Mouse (Mus musculus) myocyte (in vitro differentiated cells): ENCODE results near the gene Naalad2. TPM values are rescaled to one million over a fixed set of nuclear protein-coding genes. Genes with fewer than 3 reads are reported as not detected.
A peak's percentile ranks its signal among the peaks of the same experiment; 100 is the strongest.
"Not testable (repeated sequence)": the region's sequence is repeated elsewhere in the genome, so short reads cannot be mapped to it uniquely, and the experiment has no call there.

Source experiments
- H3K27me3 ChIP-seq: one replicate; pipeline ENCODE4 v1.6.1; 2011; ENCODE audit not compliant: control insufficient read depth, insufficient read depth, insufficient read length
- H3K36me3 ChIP-seq: one replicate; pipeline ENCODE4 v1.6.1; 2011; ENCODE audit not compliant: control insufficient read depth, insufficient read depth
- H3K4me2 ChIP-seq: one replicate; pipeline ENCODE4 v1.6.1; 2011; ENCODE audit warnings: low read depth, control low read depth
- H3K4me3 ChIP-seq: one replicate; pipeline ENCODE4 v1.5.1; 2011; ENCODE audit warnings: mild to moderate bottlenecking, control low read depth, moderate library complexity
- H3K79me2 ChIP-seq: one replicate; pipeline ENCODE4 v1.6.1; 2011; ENCODE audit not compliant: control insufficient read depth, insufficient read depth
- H3ac ChIP-seq: one replicate; pipeline ENCODE4 v1.6.1; 2011; ENCODE audit not compliant: control insufficient read depth, insufficient read length
- CEBPB ChIP-seq: IDR thresholded peaks from 2 replicates; pipeline ENCODE4 v1.6.1; 2011; ENCODE audit warnings: mild to moderate bottlenecking, moderate library complexity; ENCODE audit not compliant: poor library complexity, insufficient read depth, severe bottlenecking
- E2F4 ChIP-seq: IDR thresholded peaks from one replicate; pipeline ENCODE4 v1.6.1; 2011; ENCODE audit warnings: mild to moderate bottlenecking, control low read depth, moderate library complexity; ENCODE audit not compliant: insufficient read depth
- MAX ChIP-seq: IDR thresholded peaks from one replicate; pipeline ENCODE4 v1.6.1; 2011; ENCODE audit warnings: low read depth, mild to moderate bottlenecking, control low read depth
- MYOD1 ChIP-seq, 3 experiments: IDR thresholded peaks; one replicate each; pipeline ENCODE4 v1.6.1; 2011; ENCODE audit warnings: control low read depth in 2 of 3, low read depth in 2 of 3, mild to moderate bottlenecking in 2 of 3, moderate library complexity in 1 of 3; ENCODE audit not compliant: insufficient read length in 2 of 3, control insufficient read depth in 1 of 3
- MYOG ChIP-seq, 3 experiments: IDR thresholded peaks; one replicate each; pipeline ENCODE4 v1.6.1; 2011; ENCODE audit warnings: control low read depth in 2 of 3, low read depth in 2 of 3, mild to moderate bottlenecking in 2 of 3; ENCODE audit not compliant: insufficient read length in 2 of 3, control insufficient read depth in 1 of 3, insufficient read depth in 1 of 3
- POLR2A ChIP-seq: IDR thresholded peaks from one replicate; pipeline ENCODE4 v1.6.1; 2011; ENCODE audit warnings: low read depth, mild to moderate bottlenecking, control low read depth, moderate library complexity; ENCODE audit not compliant: insufficient read length
- POLR2AphosphoS2 ChIP-seq: IDR thresholded peaks from one replicate; pipeline ENCODE4 v1.6.1; 2011; ENCODE audit warnings: low read depth, control low read depth; ENCODE audit not compliant: insufficient read length
- REST ChIP-seq: IDR thresholded peaks from one replicate; pipeline ENCODE4 v1.6.1; 2011; ENCODE audit warnings: mild to moderate bottlenecking, control low read depth, moderate library complexity; ENCODE audit not compliant: insufficient read depth, insufficient read length
- SRF ChIP-seq: IDR thresholded peaks from one replicate; pipeline ENCODE4 v1.6.1; 2011; ENCODE audit warnings: low read depth; ENCODE audit not compliant: control insufficient read depth, insufficient read length
- TCF12 ChIP-seq: IDR thresholded peaks from one replicate; pipeline ENCODE4 v1.6.1; 2011; ENCODE audit warnings: mild to moderate bottlenecking, control low read depth; ENCODE audit not compliant: poor library complexity, insufficient read depth, severe bottlenecking
- TCF3 ChIP-seq: IDR thresholded peaks from one replicate; pipeline ENCODE4 v1.6.1; 2011; ENCODE audit warnings: low read depth, control low read depth; ENCODE audit not compliant: insufficient read length
- USF1 ChIP-seq: IDR thresholded peaks from one replicate; pipeline ENCODE4 v1.6.1; 2011; ENCODE audit warnings: low read depth, mild to moderate bottlenecking, control low read depth, moderate library complexity
- polyA plus RNA-seq: library from polyadenylated mRNA; unstranded; fragments of >200 nt; fragmentation: generic; extraction: Trizol; gene quantifications from one replicate; pipeline ENCODE4 v1.2.1, GENCODE M21; 2012; ENCODE audit warnings: missing spikeins

Gene Naalad2
- polyA plus RNA-seq, 1 experiment = 1.6 TPM

GRCm38 (mm10) chr9:18385782-18386181, 17.0 kb downstream of the Naalad2 start:
- TF ChIP-seq SRF (no peak), MAX (no peak), REST (no peak), CEBPB (no peak), E2F4 (no peak), MYOG (IDR thresholded peaks at IDR 0.05; ENCODE audit: control insufficient read depth in 1 of 3, insufficient read depth in 1 of 3, insufficient read length in 2 of 3, low read depth in 2 of 3) (no peak), MYOD1 (IDR thresholded peaks at IDR 0.05; ENCODE audit: control insufficient read depth in 1 of 3, insufficient read length in 2 of 3, low read depth in 2 of 3) (no peak), TCF3 (no peak), USF1 (no peak), POLR2A (no peak), TCF12 (no peak), POLR2AphosphoS2 (no peak)
- Histone ChIP-seq H3K4me2 (peak overlapping the region; percentile 45), H3K4me3 (no peak overlapping the region), H3K27me3 (no peaks in the 10 kb centered on the region), H3ac (no peak overlapping the region), H3K79me2 (no peaks in the 10 kb centered on the region), H3K36me3 (no peaks in the 10 kb centered on the region)

DNA sequence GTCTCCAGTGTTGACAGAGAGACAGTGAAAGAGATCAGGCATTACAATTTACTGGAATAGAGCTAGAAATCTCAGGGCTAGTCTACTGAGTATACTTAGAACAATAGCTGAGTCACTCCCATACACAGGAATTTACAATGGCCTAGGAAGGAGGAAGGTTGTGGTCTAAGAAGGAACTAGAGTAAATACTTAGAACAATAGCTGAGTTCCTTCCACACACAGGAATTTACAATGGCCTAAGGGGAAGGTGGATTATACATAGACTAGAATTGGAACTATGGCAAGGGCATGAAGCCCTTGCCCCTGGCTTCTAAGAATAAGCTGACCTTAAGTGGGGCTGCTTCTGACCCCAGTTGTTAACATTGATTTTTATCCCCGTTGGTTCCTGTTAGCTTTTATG, 29.8 kb downstream of the Naalad2 start:
- H3K4me3 ChIP-seq, H3K79me2 ChIP-seq, H3K27me3 ChIP-seq, H3K36me3 ChIP-seq, H3ac ChIP-seq, H3K4me2 ChIP-seq: not testable (repeated sequence)

GRCm38 (mm10) chr9:18319990-18320389, 82.8 kb downstream of the Naalad2 start:
- no peak overlapping the region for H3K4me3 ChIP-seq
- no peaks in the 10 kb centered on the region for H3K27me3 ChIP-seq
- peaks cover 36% of the 10 kb centered on the region for H3K36me3 ChIP-seq
- H3ac ChIP-seq = no peak overlapping the region
- TF ChIP-seq MAX = no peak
- TF ChIP-seq E2F4 = no peak
- TF ChIP-seq REST = no peak
- TF ChIP-seq POLR2A = no peak
- no peak for TF ChIP-seq MYOG (IDR thresholded peaks at IDR 0.05; ENCODE audit: control insufficient read depth in 1 of 3, insufficient read depth in 1 of 3, insufficient read length in 2 of 3, low read depth in 2 of 3)
- no peak for TF ChIP-seq TCF12
- TF ChIP-seq SRF = no peak
- no peak for TF ChIP-seq POLR2AphosphoS2
- TF ChIP-seq MYOD1 (IDR thresholded peaks at IDR 0.05; ENCODE audit: control insufficient read depth in 1 of 3, insufficient read length in 2 of 3, low read depth in 2 of 3) = no peak
- no peak for TF ChIP-seq TCF3
- TF ChIP-seq USF1 = no peak
- no peaks in the 10 kb centered on the region for H3K79me2 ChIP-seq
- H3K4me2 ChIP-seq = no peak overlapping the region

GRCm38 (mm10) chr9:18298301-18298700, 104.5 kb downstream of the Naalad2 start:
- no peak for TF ChIP-seq CEBPB
- no peak for TF ChIP-seq E2F4
- no peak for TF ChIP-seq MYOG (IDR thresholded peaks at IDR 0.05; ENCODE audit: control insufficient read depth in 1 of 3, insufficient read depth in 1 of 3, insufficient read length in 2 of 3, low read depth in 2 of 3)
- no peak for TF ChIP-seq REST
- TF ChIP-seq USF1 = no peak
- no peak for TF ChIP-seq MAX
- TF ChIP-seq POLR2A = no peak
- no peak for TF ChIP-seq TCF3
- no peak for TF ChIP-seq TCF12
- no peak for TF ChIP-seq POLR2AphosphoS2
- no peak for TF ChIP-seq SRF
- no peak for TF ChIP-seq MYOD1 (IDR thresholded peaks at IDR 0.05; ENCODE audit: control insufficient read depth in 1 of 3, insufficient read length in 2 of 3, low read depth in 2 of 3)
- Histone ChIP-seq H3K4me3 (no peak overlapping the region), H3K27me3 (no peaks in the 10 kb centered on the region), H3K4me2 (no peak overlapping the region), H3K79me2 (peaks cover 35% of the 10 kb centered on the region), H3ac (no peak overlapping the region), H3K36me3 (peaks cover 27% of the 10 kb centered on the region)

GRCm38 (mm10) chr9:18293026-18293781, 109.6 kb downstream of the Naalad2 start:
- H3K27me3 ChIP-seq = no peaks in the 10 kb centered on the region
- peak overlapping the region; percentile 88 for H3K4me3 ChIP-seq
- peak overlapping the region; percentile 69 for H3K4me2 ChIP-seq
- H3ac ChIP-seq = peak overlapping the region; percentile 27
- TF ChIP-seq MYOD1 (IDR thresholded peaks at IDR 0.05; ENCODE audit: control insufficient read depth in 1 of 3, insufficient read length in 2 of 3, low read depth in 2 of 3) (no peak), USF1 (no peak), POLR2AphosphoS2 (no peak), CEBPB (no peak)
- peaks cover 37% of the 10 kb centered on the region for H3K79me2 ChIP-seq
- peaks cover 4% of the 10 kb centered on the region for H3K36me3 ChIP-seq
